Mouse (Mus musculus) monocyte, adult 59 days (primary cell): Measurements from ENCODE around the gene Stam2. TPM values are rescaled to one million over a fixed set of nuclear protein-coding genes. Genes with fewer than 3 reads are reported as not detected.

ENCODE experiments used
- total RNA-seq, 2 experiments: library from RNA; stranded (reverse); gene quantifications; one replicate each; pipeline ENCODE4 v1.2.4; 2023

The Stam2 gene
- total RNA-seq: 10 to 100 TPM; 36.1 to 36.2 TPM

GRCm38 (mm10) chr2:52742256-52743158, at the start of gene Stam2:
Gene Stam2, minus strand, starts transcription at chr2:52742281.

GRCm38 (mm10) chr2:52676023-52676912, 65.8 kb downstream of the Stam2 start, which contains the start of gene Cacnb4:
Gene Cacnb4, minus strand, starts transcription at chr2:52676831.

Other genes with a start within 250 kb of the Stam2 start
- gene Cacnb4, start 65.5 kb downstream of the Stam2 start, total RNA-seq: 1 to 10 TPM; 1.7 to 6.1 TPM
- gene Fmnl2, start 115.6 kb upstream of the Stam2 start, total RNA-seq: 10 to 100 TPM; 23.7 to 28.8 TPM